Mouse (Mus musculus) G1E (cell line): ENCODE data around the gene Cyp11a1. TPM values are rescaled to one million over a fixed set of nuclear protein-coding genes. Genes with fewer than 3 reads are reported as not detected.
A peak's percentile ranks its signal among the peaks of the same experiment; 100 is the strongest.

Source experiments
- ATAC-seq: 2 replicates; pipeline ENCODE4 v1.8.0; 2016; ENCODE audit warnings: mild to moderate bottlenecking; ENCODE audit not compliant: insufficient number of reproducible peaks, poor library complexity, low FRiP score, severe bottlenecking; ENCODE audit errors: extremely low read depth
- DNase-seq: peaks from one replicate; pipeline ENCODE4 v3.0.0; 2012; ENCODE audit warnings: low spot score
- H3K27me3 ChIP-seq: 2 replicates; pipeline ENCODE4 v1.6.1; 2012; ENCODE audit warnings: mild to moderate bottlenecking, low read length, inconsistent platforms; ENCODE audit not compliant: insufficient read depth
- H3K36me3 ChIP-seq: replicated peaks from 2 replicates; pipeline ENCODE3; 2012; ENCODE audit warnings: mild to moderate bottlenecking, inconsistent platforms
- H3K4me1 ChIP-seq: 2 replicates; pipeline ENCODE4 v1.6.1; 2012; ENCODE audit warnings: low read depth, low read length, inconsistent platforms, mixed read lengths; ENCODE audit not compliant: insufficient read depth
- H3K4me3 ChIP-seq: 2 replicates; pipeline ENCODE4 v1.5.1; 2012; ENCODE audit warnings: low read depth, mild to moderate bottlenecking, inconsistent platforms, low read length, moderate library complexity, mixed read lengths
- H3K9me3 ChIP-seq: replicated peaks from 2 replicates; pipeline ENCODE4 v1.6.1; 2012; ENCODE audit warnings: inconsistent platforms
- CTCF ChIP-seq: IDR thresholded peaks from 2 replicates; pipeline ENCODE4 v1.5.1; 2012; ENCODE audit warnings: low read depth, low read length, inconsistent platforms, mixed read lengths
- GATA1 ChIP-seq: IDR thresholded peaks from 2 replicates; pipeline ENCODE4 v1.6.1; 2012; ENCODE audit warnings: borderline replicate concordance, low read length, inconsistent platforms, mixed read lengths
- GATA2 ChIP-seq: IDR thresholded peaks from 2 replicates; pipeline ENCODE4 v1.6.1; 2012; ENCODE audit warnings: low read depth, low read length, inconsistent platforms, borderline replicate concordance
- POLR2AphosphoS5 ChIP-seq: IDR thresholded peaks from 2 replicates; pipeline ENCODE4 v1.6.1; 2012; ENCODE audit warnings: low read depth, low read length, inconsistent platforms; ENCODE audit not compliant: insufficient replicate concordance
- TAL1 ChIP-seq: conservative IDR thresholded peaks from 2 replicates; pipeline ENCODE4 v1.6.1; 2012; ENCODE audit warnings: low read depth, low read length, inconsistent platforms, mixed read lengths
- polyA plus RNA-seq: library from polyadenylated mRNA; stranded (reverse); fragments of >175 nt; gene quantifications from 2 replicates; pipeline ENCODE4 v1.2.3, GENCODE M21; 2012
- total RNA-seq, 2 experiments: library from RNA; stranded (forward) in 1 of 2; stranded (reverse) in 1 of 2; fragments of 200-1000 nt in 1 of 2; fragments of >200 nt in 1 of 2; fragmentation: Nextera tagmentation in 1 of 2; gene quantifications; 2 replicates each; pipeline ENCODE4 v1.2.3; 2014 to 2017

The Cyp11a1 gene
- total and polyA plus RNA-seq, 3 experiments = 0.12 to 18.2 (median 0.68) TPM

DNA sequence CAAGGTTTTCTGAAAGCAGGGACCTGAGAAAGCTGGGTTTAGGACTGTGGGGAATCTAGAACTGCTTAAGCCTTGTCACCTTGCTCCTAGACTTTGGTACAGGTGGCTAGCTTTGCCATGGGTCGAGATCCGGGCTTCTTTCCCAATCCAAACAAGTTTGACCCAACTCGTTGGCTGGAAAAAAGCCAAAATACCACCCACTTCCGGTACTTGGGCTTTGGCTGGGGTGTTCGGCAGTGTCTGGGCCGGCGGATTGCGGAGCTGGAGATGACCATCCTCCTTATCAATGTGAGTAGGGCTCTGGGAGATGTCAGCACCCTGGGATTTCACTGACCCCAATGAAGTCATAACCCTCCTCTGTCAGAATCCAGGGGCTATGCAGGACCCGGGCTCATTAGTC, 19.8 kb downstream of the Cyp11a1 start:
- TF ChIP-seq TAL1 = no peak
- no peak for TF ChIP-seq CTCF
- no peak for TF ChIP-seq POLR2AphosphoS5
- TF ChIP-seq GATA1 = no peak
- no peak for TF ChIP-seq GATA2
- H3K27me3 ChIP-seq = peaks cover 13% of the 10 kb centered on the region
- no peak for DNase-seq

DNA sequence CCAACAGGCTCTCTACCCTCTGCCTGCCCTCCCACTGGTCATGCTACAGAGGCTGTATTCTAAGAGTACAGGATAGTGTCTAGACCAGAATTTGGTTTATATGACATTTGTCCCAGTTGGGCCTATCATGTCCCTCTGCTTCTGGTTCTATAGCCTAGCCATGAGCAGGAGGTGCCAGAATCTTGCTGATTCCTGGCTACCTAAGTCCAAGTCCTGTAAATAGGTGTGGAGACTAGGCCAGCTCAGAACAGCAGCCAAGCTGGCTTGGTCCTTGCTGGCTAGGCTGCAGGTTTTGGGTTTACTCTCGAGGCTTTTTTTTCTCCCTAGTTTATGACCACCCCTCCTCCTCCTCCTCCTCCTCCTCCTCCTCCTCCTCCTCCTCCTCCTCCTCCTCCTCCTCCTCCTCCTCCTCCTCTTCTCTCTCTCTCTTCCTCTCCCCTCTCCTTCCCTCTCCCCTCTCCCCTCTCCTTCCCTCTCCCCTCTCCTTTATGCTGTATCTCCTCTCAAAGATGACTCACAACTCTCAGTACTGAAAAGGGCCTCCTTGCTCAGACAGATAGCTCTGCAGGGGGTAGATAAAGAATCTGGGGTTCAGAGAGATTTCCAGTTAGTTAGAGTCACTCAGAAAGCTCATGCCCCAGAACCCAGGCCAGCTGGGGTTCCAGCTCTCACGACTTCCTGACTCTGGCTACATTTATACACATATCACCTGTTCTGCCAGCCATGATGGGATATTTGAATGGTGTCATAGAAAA, 21.4 kb downstream of the Cyp11a1 start:
- no peaks in the 10 kb centered on the region for H3K36me3 ChIP-seq
- TF ChIP-seq TAL1 (no peak), GATA1 (no peak), CTCF (no peak), POLR2AphosphoS5 (no peak), GATA2 (no peak)
- ATAC-seq = peak; percentile 15; the same call in 1 of the 2 replicates
- no peaks in the 10 kb centered on the region for H3K9me3 ChIP-seq
- DNase-seq = no peak
- no peak overlapping the region for H3K4me3 ChIP-seq
- H3K4me1 ChIP-seq = no peaks in the 10 kb centered on the region
- H3K27me3 ChIP-seq = peaks cover 17% of the 10 kb centered on the region

More for the DNA sequence above, 19.8 kb downstream of the Cyp11a1 start:
- Histone ChIP-seq H3K4me1 (no peaks in the 10 kb centered on the region), H3K9me3 (no peaks in the 10 kb centered on the region), H3K4me3 (no peak overlapping the region), H3K36me3 (no peaks in the 10 kb centered on the region)
- ATAC-seq = no peak

DNA sequence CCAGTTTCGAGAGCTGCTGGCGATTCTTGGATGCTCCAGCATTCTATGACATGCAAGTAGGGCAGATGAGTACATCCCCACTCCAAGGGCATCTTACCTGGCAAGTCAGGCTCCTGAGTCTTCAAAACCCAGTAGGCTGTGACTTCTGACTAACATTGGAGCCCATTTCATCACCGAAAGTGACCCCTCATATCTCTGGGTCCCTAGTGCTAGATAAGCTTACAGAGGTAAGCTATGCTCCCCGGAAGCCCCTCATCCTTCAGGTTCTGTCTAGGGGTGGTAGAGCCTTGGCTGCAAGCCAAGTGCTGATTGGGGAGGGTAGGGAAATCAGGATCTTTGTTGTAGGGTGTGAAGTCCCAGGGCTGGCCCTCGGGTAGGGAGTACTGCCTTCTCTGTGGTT, 22.6 kb downstream of the Cyp11a1 start:
- no peaks in the 10 kb centered on the region for H3K36me3 ChIP-seq
- H3K9me3 ChIP-seq = no peaks in the 10 kb centered on the region
- no peak for TF ChIP-seq GATA2
- DNase-seq = no peak
- ATAC-seq = no peak
- H3K27me3 ChIP-seq = peaks cover 22% of the 10 kb centered on the region
- no peak overlapping the region for H3K4me3 ChIP-seq
- no peaks in the 10 kb centered on the region for H3K4me1 ChIP-seq

DNA sequence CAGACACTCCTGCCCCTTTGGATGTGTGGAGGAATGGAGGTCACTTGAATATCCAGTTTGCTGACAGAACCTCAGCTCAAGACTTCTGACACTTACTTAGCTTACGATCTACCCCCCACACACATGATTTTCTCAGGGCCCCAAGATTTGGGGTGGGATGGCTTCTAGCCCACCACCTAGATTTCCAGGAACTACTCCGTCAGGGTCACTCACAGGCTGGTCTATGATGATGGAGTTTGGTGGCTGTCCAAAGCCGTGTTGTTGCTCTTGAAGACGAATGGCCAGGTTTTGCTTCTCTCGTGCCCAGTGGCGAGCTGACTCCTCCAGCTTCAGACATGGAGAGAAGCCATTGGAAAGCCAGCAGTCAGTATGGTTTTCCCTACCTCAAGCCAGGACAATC, 23.4 kb downstream of the Cyp11a1 start:
- Histone ChIP-seq H3K9me3 (no peaks in the 10 kb centered on the region), H3K27me3 (peaks cover 22% of the 10 kb centered on the region), H3K4me1 (no peaks in the 10 kb centered on the region), H3K36me3 (no peaks in the 10 kb centered on the region), H3K4me3 (no peak overlapping the region)
- TF ChIP-seq TAL1 = no peak
- no peak for TF ChIP-seq GATA1
- no peak for TF ChIP-seq GATA2
- no peak for DNase-seq
- no peak for ATAC-seq

GRCm38 (mm10) chr9:58031895-58032294, 25.7 kb downstream of the Cyp11a1 start:
- no peak for TF ChIP-seq CTCF
- no peak for TF ChIP-seq GATA1
- TF ChIP-seq TAL1 = no peak
- no peak for TF ChIP-seq GATA2
- no peak for TF ChIP-seq POLR2AphosphoS5
- Histone ChIP-seq H3K27me3 (peaks cover 27% of the 10 kb centered on the region), H3K9me3 (no peaks in the 10 kb centered on the region), H3K4me3 (no peak overlapping the region), H3K36me3 (no peaks in the 10 kb centered on the region), H3K4me1 (no peaks in the 10 kb centered on the region)
- ATAC-seq (no peak), DNase-seq (no peak)

GRCm38 (mm10) chr9:58035519-58035918, 29.3 kb downstream of the Cyp11a1 start:
- DNase-seq (no peak), ATAC-seq (no peak)
- Histone ChIP-seq H3K4me3 (no peak overlapping the region), H3K9me3 (no peaks in the 10 kb centered on the region), H3K36me3 (no peaks in the 10 kb centered on the region), H3K4me1 (no peaks in the 10 kb centered on the region), H3K27me3 (peaks cover 32% of the 10 kb centered on the region)
- TF ChIP-seq GATA2 (no peak), POLR2AphosphoS5 (no peak), TAL1 (no peak), CTCF (no peak), GATA1 (no peak)
